Mouse (Mus musculus) thymus, postnatal 14 days (tissue): ENCODE data around the gene Acot11.
A peak's percentile ranks its signal among the peaks of the same experiment; 100 is the strongest.
"Not testable (repeated sequence)": the region's sequence is repeated elsewhere in the genome, so short reads cannot be mapped to it uniquely, and the experiment has no call there.

Experiments used
- DNase-seq: peaks from one replicate; pipeline ENCODE4 v3.0.0; 2021

Gene Acot11

DNA sequence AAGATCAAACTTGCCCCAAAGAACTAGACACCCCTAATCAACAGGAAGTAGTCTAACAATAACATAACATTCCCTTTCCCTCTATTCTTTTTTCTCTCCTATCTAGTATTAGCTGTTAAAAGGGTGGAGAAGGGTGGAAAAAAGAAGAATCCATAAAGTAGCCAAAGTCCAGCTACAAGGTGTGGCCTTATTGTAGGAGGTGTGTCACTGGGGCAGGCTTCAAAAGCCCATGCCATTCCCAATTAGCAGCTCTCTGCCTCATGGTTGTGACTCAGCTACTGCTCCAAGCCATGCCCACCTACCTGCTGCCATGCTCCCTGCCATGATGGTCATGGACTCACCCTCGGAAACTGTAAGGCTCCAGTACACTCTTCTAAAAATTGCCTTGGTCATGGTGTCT, 32.2 kb downstream of the Acot11 start:
- no peak for DNase-seq

DNA sequence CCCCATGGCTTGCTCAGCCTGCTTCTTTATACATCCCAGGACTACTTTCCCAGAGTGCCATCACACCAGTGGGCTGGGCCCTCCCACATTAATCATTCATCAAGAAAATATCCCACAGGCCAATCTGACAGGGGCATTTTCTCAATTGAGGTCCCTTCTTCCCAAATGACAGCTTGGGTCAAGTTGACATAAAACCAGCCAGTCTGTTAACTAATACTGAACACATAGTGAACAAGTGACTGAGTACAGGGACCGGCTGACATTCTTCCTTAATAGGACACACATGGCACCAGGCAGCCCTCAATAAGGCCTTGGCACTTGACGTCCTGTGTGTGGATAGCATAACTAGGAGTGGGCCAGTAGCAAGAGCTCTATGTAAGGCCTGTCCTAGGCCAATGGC, 35.5 kb downstream of the Acot11 start:
- DNase-seq: no peak

DNA sequence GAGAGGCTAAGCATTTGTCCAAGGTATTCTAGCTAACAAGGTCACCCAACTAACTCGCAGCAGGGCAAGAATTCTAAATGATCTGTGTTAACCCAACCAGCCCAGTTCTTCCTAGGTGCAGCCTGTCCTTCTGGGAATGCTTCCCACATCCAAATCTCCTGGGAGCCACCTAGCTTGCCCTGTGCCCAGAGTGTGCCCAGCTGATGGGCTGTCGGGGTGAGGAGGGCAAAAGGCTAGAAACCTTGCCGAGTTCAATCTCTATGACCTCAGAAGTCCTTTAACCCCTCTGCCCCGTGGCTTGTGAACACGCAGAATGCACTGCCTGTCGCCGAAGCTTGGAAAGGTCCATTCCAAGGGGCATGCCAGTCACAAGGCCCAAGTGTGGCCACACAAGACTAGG, 40.6 kb downstream of the Acot11 start:
- DNase-seq: no peak

DNA sequence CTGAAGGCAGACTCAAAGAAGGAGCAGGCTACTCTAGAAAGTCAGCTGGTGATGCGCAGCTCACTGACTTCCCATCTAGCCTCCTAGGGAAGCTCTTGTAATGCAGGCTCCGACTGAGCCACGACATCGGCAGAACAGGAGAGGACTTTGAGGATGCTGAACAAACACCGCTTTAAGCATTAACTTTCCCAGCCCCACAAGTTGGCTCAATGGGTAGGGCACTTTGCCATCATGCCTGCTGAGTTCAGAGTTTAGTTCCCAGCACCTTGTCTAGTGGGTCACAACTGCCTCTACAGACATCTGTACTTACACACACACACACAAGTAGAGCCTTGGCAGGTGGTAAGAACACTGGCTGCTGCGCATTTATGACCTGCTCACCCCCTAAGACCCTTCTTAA, 53.1 kb downstream of the Acot11 start:
- DNase-seq: no peak

DNA sequence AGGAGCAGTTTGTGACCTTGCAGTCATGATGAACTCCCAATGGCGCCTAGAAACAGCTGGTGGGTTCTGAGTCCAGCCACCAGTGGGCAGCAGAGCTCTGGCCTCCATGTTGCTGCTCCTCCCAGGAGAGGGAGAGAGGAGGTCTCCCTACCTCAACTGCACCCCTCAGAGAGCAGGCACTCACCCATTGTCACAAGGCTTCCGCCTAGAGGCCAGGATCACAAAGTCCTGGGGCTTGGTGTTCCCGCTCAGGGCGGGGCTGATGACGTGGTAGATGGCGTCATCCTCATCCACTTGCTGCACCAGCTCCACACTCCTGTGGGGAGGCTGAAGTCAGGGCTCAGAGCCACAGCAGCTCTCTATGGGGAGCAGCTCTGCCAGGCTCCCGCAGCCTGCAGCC, 55.1 kb downstream of the Acot11 start:
- peak; percentile 49 for DNase-seq

DNA sequence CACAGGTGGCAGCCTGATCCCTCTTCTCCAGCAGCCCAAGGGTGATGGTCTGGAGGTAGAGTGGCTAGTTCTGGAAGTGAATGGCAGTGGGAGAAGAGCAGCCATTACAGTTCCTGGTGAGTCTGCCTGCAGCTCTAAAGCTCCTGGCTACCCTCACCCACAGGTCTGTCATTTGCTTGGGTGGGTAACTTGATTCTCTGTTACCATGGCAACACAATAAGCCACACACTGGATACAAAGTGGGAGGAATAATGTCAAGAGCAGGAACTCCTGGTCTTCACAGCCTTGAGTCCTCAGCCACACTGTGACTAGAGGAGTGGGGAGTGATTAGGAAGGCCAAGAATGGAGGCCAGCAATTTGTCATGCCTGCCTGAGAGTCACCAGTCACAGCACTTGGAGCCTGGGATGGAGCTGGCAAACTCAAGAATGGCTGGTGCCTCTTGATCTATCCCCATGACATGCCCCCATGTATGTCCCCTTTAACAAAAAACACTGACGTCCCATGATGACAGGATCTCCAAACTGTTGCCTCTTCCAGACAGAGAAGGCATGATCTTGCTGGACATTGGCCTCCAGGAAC, 57.7 kb downstream of the Acot11 start:
- DNase-seq: no peak

DNA sequence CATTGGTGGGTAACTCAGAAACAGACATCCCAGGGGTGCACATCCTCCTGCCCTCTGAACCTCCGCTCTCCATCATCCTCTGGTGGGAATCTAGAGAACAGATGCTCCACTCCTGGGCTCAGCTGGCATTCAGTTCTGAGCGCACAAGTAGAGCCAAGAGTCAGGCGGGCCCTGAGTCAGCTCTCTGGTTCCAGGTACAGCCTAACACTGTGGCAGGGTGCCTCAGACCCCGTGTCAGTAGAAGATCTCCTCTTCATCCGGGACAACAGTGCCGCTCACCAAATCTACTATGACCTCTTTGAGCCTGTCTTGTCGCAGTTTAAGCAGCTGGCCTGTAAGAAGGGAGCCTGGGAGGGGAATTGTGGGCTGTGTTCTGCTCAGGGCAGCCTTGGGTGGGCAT, 58.9 kb downstream of the Acot11 start:
- DNase-seq: no peak

DNA sequence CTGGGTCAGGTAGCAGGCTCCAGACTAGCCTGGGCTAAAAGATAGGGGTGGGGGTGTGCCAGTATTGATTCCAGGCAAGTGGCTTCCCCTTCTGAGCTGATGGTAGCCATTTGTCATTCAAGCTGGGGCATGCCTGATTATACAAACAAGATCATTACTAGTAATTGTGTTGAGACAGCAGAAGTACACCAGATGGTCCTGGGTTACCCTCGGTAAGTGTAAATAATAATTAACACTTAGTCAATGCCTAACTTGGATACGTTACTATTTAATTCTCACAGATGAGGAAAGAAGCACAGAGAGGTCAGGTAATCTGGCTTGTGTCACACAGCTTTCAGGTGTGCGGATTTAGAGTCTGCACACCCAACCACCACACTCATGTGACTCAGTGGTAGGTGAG, 66.9 kb downstream of the Acot11 start:
- DNase-seq: no peak

DNA sequence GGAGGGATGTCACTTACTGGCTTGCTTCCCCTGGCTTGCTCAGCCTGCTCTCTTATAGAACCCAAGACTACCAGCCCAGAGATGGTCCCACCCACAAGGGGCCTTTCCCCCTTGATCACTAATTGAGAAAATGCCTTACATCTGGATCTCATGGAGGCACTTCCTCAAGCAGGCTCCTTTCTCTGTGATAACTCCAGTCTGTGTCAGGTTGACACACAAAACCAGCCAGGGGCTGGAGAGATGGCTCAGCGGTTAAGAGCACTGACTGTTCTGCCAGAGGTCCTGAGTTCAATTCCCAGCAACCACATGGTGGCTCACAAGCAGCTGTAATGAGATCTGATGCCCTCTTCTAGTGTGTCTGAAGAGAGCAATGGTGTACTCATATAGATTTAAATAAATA, 67.9 kb downstream of the Acot11 start:
- not testable (repeated sequence) for DNase-seq

DNA sequence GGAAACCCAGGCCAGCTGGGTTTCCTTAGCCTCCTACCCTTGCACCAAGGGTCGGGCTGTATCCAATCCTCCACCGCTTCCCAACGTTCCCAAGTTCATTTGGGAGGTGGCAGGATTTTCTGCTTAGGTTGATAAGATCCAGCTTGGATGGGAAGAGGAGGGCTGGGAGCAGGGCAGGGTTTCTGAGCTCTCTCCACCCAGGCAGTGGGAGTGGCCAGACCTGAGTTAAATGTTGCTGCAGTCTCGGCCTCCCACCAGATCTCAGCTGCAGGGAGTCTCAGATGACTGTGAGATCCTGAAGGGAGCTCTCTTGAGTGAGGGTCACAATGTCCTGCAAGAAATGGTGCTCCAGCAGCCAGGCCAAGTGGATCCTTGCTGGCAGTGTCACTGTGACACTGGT, 71.2 kb downstream of the Acot11 start, which contains the start of gene Fam151a:
Fam151a (plus strand) TSS at position 254 of the 400 bp plus-strand sequence.
- no peak for DNase-seq

DNA sequence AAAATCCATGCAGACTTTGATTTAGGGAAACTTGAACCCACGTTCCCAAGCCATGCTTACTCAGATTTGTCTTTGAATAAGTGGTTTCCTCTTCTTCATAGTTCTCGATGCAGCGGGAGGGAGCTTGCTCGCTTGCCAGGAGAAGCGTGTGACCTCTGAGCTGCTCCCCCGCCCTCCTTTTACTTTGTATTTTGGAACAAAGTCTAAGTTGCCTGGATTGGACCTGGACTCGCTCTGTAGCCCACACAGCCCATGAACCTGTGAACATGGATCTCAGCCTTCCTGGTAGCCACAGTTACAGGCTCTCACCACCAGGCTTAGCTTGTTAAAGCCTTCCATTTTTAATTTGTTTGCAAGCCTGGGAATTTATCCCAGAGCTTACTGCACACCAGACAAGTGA, 74.0 kb downstream of the Acot11 start, which contains the start of gene Mroh7:
Mroh7 (minus strand) TSS at position 112 of the 400 bp plus-strand sequence.
- DNase-seq: no peak

DNA sequence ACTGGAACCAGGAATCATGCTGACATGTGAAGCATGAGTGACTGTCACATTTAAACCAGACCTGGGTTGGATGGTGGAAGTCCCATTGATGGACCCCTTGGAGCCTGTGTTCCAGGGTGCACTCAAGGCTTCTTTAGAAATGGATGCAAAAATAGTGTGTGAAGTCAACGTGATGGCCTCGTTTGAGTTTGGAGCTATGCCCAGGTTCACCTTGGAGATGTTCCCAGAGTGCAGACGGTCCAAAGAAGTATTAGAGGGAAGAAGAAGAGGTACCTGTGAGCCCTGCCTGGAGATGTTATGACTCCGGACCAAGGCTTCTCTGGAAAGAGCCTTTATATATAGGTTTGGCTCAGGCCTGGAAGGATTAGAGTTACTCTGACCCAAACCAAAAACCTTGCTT, 84.2 kb downstream of the Acot11 start:
- no peak for DNase-seq

DNA sequence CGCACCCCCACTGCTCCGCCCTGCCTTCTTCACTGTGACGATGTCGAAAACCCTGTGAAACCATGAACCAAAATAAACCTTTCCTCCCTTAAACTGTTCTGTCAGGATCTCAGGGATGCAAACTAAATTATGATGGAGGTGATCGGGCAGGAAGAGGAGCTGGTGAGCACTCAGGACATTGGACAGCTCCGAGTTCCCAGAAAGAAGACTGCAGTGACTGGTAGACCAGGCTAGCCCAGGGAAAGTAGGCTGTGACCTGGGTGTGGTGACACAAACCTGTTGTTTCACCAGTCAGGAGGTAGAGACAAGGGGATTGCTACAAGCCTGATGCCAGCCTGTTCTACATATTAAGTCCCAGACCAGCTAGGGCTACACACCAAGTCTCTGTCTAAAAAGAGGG, 91.2 kb downstream of the Acot11 start:
- DNase-seq: no peak

DNA sequence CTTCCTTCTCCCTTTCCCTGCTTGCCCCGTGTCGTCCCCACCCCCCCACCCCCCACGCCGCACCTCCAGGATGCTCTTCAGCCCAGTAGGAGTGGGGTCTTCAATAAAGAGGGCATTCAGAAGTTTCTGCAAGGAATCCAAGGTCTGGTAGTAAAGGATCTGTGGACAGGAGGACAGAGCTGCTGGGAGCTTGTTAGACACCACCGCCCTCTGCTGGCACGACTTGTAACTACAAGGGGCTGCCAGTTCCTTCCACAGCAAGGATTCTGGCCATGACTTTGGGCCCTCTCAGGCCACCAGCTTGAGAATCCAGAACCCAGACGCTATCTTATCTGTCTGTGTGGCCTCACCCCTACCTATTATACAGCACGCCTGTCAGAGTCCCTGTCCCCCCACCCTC, 96.4 kb downstream of the Acot11 start:
- peak; percentile 79 for DNase-seq

DNA sequence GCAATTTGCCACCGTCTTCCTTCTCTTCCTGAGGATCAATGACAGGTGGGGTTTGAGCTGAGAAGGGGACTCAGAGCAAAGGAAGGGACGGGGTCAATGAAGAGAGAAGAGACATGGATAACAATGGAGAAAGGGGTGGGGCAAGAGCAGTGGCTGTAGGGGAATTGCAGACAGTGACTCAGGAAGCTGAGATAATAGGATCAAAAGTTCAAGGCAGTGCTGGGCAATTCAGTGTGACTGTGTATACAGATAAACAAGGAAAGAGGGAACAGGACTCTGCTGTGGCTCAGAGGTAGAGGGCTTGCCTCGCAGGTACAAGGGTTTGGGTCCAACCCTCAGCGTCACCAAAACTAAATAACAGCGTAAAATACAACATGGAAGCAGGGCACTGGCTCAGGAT, 96.8 kb downstream of the Acot11 start:
- no peak for DNase-seq

DNA sequence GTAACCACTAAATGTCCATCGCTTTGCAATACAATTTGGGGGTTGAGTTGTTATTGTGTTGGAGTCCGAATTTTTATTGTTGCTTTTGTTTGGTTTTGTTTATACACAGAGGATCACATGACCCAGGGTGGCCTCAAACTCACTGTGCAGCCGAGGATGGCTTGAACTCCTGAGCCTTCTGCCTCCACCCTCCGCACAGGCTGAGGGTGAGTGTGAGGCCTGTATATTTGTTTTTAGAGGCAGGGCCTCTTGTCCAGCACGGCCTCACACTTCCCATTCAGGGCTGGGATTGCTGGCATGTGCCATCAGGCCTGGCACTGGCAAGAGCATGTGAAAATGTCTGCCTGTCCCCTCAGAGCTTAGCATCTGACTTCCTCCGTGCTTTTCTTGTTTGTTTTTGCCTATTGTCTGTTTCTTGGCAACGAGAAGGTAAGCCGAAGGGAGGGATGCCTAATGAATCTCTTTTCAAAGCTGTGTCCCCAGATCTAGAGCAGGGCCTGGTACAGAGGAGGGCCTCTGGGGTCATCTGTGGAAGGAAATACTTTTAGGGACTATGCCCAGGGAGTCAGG, 99.6 kb downstream of the Acot11 start:
- no peak for DNase-seq

DNA sequence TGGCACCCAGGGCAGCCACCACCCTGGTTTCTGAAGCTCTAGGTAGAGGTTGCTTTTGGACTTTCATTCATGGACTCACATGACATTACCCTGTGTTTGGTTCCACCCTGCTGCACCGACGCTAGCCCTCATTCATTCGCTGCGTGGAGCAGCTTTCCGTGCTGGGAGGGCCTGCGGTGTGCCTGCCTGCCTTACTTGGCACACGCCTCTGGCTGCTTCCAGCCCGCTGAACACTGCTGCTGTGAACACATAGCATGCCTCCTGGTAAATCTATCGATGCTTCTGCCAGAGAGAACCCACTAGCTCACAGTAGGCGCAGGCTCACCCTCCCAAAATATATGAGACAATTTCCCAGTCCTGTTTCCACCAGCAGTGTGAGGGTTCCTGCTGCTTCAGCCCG, 100.4 kb downstream of the Acot11 start:
- DNase-seq: no peak

DNA sequence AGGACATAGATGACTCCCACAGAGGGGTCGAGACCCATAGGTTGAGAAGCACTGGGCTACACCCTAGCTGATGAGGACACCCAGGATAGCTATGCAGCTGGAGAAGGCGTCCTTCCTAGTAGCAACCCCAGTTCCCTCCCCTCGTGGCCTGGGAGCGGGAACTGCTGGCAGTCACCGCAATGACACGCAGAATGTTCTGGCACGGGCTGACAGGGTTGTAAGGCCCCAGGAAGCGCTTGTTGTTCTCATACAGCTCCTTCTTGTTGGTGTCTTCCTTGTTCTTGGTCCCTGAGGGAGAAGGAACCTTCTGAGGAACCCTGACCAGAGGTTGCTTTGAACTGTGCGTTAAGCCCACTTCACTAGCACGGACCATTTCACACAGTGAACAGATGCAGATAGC, 100.8 kb downstream of the Acot11 start:
- DNase-seq: no peak

DNA sequence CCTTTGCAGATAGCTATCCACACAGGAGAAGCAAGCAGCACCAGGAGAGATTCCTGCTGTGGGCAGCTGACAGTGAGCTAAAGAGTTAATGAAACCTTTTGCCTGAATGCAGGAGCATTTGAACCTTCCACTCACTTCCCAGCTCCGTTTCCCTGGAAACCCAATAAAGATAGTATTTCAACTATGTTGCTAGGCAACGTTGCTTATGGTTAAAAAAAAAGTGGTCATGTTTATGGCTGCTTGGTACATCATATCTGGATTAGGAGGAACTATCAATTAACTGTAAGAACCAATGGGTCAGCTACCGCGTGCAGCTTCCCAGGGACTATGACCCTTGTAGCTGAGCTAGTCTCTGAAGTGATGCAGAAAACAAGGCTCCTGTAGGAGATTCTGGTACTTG, 104.0 kb downstream of the Acot11 start:
- DNase-seq: no peak

DNA sequence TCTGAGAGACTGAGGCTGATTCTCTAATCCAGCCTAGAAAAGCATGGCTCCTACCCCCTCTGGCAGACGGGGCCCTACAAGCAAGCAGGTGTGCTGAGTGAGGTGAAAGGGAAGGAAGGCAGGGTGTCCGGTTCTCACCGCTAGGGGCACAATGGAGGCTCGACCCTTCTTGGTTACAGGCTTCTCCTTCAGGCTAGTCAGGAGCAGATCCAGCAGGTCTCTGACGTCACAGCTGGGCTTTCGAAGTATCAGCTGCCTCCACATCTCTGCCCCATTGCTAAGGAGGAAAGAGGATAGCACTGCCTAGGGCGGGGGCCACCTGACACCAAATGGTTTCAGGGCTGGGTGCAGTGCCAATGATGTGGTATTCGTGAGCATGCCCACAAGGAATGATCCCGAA, 104.8 kb downstream of the Acot11 start:
- peak; percentile 47 for DNase-seq
